Mouse (Mus musculus) hindbrain, embryonic 14.5 days (tissue): ENCODE data around the gene Syce1l. TPM values are rescaled to one million over a fixed set of nuclear protein-coding genes. Genes with fewer than 3 reads are reported as not detected.

Experiments used
- ATAC-seq: fragments of 200-750 bp; cut with Nextera tagmentation; 2 replicates; pipeline ENCODE4 v1.8.0; 2017; ENCODE audit warnings: moderate number of reproducible peaks, mild to moderate bottlenecking, moderate TSS enrichment, moderate library complexity; ENCODE audit not compliant: low FRiP score
- DNase-seq: peaks from one replicate; pipeline ENCODE4 v3.0.0-alpha.2; 2015; ENCODE audit warnings: low spot score
- H3K27ac ChIP-seq: fragments of 300-500 bp; sonication (generic); 2 replicates; pipeline ENCODE4 v1.5.1; 2014; ENCODE audit warnings: mild to moderate bottlenecking, moderate library complexity
- H3K27me3 ChIP-seq: fragments of 300-500 bp; sonication (generic); 2 replicates; pipeline ENCODE4 v1.6.1; 2014; ENCODE audit warnings: mild to moderate bottlenecking, low read length, mixed read lengths; ENCODE audit not compliant: control insufficient read depth, insufficient read depth
- H3K36me3 ChIP-seq: fragments of 300-500 bp; sonication (generic); replicated peaks from 2 replicates; pipeline ENCODE4 v1.6.1; 2014; ENCODE audit not compliant: control insufficient read depth, insufficient read depth
- H3K4me1 ChIP-seq: fragments of 300-500 bp; sonication (generic); replicated peaks from 2 replicates; pipeline ENCODE4 v1.6.1; 2014; ENCODE audit warnings: antibody characterized with exemption, low read length, mixed read lengths; ENCODE audit not compliant: control insufficient read depth, insufficient read depth
- H3K4me2 ChIP-seq: fragments of 300-500 bp; sonication (generic); replicated peaks from 2 replicates; pipeline ENCODE4 v1.6.1; 2014; ENCODE audit warnings: mild to moderate bottlenecking, moderate library complexity
- H3K4me3 ChIP-seq: fragments of 300-500 bp; sonication (generic); replicated peaks from 2 replicates; pipeline ENCODE4 v1.5.1; 2014; ENCODE audit warnings: mild to moderate bottlenecking, low read length
- H3K9ac ChIP-seq: fragments of 300-500 bp; sonication (generic); 2 replicates; pipeline ENCODE4 v1.6.1; 2014
- H3K9me3 ChIP-seq: fragments of 300-500 bp; sonication (generic); 2 replicates; pipeline ENCODE4 v1.6.1; 2016; ENCODE audit warnings: low read length; ENCODE audit not compliant: control insufficient read depth
- WGBS: fragments of 180-500 bp; shearing (Covaris S2); extraction: QIAGEN DNeasy Blood & Tissue Kit; methylation state at CpG from one replicate; pipeline ENCODE4 v1.1.7; 2014; 5-methylcytosine and 5-hydroxymethylcytosine counted together
- polyA plus RNA-seq: library from polyadenylated mRNA; unstranded; fragments of >200 nt; fragmentation: Nextera tagmentation; extraction: Ambion mirVana; gene quantifications from 2 replicates; pipeline ENCODE4 v1.2.1, GENCODE M21; 2014

The Syce1l gene
- polyA plus RNA-seq, 1 experiment from 2014 or later = not detected

DNA sequence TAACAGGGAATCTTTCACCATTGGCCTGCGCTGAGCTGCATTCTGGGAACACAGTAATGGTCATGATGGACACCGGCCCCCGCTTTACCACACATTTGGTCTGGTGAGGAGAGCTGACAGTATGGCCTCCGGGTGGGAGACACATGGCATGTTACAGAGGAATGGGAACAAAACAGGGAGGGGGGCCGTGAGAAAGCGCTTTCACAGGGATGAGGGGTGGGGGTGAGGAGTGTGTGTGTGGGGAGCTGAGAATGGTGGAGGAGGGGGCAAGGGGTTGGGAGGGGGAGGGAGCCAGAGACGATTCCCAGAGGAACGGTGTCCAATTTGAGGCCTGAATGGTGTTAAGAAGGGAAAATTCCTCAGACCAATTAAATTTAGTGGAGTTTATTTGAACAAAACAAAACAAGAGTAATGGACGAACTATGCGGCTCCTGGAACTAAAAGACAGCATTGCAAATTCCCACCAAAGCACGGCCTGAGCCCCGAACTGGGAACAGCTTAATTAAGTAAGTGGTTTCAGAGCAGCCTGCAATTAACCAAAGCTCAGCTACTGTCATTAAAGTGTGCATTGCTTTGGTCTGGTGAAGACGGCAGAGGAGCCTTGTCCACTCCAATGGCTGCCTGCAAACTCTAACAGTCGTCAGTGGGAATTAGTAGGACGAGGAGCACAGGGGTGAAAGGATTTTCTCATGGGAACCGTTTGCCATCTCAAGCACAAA lies 23.9 kb downstream of the Syce1l start:
- no peak overlapping the region for H3K4me2 ChIP-seq
- no peak overlapping the region for H3K9ac ChIP-seq
- no peak overlapping the region for H3K27ac ChIP-seq
- H3K9me3 ChIP-seq = no peaks in the 10 kb centered on the region
- H3K36me3 ChIP-seq = no peaks in the 10 kb centered on the region
- ATAC-seq (no peak), DNase-seq (no peak)
- H3K4me1 ChIP-seq = 0 out of 2 replicates have a peak, but pooled peaks cover 4% of the 10 kb centered on the region
- WGBS = 75% methylated on average over 16 of the region's 16 CpGs
- no peaks in the 10 kb centered on the region for H3K27me3 ChIP-seq
- no peak overlapping the region for H3K4me3 ChIP-seq

DNA sequence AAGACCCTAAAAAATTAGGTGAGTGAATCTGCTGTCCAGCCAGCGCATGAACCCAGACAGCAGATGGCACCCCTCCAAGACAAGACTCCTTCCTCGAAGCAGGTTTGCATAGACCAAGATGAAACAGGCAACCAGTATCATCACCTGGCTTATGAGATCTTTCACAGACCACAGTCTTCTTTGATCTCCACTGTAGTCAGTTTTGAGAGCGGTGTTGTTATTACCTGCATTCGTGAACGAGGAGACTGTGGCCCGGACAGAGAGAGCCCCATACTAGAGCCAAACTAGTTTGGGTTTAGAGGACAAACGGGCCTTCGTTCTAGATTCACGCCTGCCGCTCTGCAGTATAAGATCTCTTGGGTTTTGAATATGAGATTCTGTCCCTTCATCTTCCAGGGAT lies 26.9 kb downstream of the Syce1l start:
- H3K9me3 ChIP-seq = no peaks in the 10 kb centered on the region
- H3K27ac ChIP-seq = no peak overlapping the region
- H3K4me2 ChIP-seq = no peak overlapping the region
- 93% methylated on average over 10 of the region's 10 CpGs for WGBS
- H3K36me3 ChIP-seq = no peaks in the 10 kb centered on the region
- H3K9ac ChIP-seq = no peak overlapping the region
- ATAC-seq (no peak), DNase-seq (no peak)
- H3K27me3 ChIP-seq = no peaks in the 10 kb centered on the region
- no peak overlapping the region for H3K4me3 ChIP-seq
- H3K4me1 ChIP-seq = 0 out of 2 replicates have a peak, but pooled peaks cover 2% of the 10 kb centered on the region

DNA sequence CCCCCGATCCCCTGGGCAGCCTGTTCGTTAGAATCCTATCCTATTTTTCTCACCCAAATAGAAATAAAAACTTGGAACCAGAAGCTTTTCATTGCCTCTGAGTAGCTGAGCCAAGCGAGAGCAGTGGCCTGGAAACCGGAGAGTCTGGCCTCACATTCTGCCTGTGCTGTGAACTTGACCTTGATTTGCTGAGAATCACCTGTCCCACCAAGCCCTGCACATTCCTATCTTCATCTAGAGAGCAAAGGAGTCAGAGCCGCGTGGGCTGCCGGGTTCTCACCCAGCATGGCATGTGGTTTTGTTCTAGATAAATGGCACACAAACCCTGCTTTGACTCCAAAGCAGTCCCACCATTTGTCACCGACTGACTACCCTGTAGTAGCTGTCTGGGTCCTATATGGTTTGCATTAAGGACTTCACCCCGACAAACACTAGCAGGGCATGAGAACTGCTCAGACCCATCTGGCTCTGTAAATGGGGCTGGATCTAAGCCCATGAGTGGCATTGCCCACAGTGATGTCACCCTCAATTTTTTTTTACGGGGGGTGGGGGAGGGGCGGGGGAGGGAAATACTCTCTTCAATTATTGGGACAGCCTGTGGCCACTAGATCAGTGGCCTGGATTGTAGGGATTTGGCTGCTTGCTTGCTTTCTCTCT lies 29.7 kb downstream of the Syce1l start:
- Histone ChIP-seq H3K4me1 (no peaks in the 10 kb centered on the region), H3K4me3 (no peak overlapping the region), H3K27ac (no peak overlapping the region), H3K27me3 (no peaks in the 10 kb centered on the region), H3K4me2 (no peak overlapping the region), H3K36me3 (no peaks in the 10 kb centered on the region), H3K9me3 (no peaks in the 10 kb centered on the region), H3K9ac (no peak overlapping the region)
- DNase-seq (no peak), ATAC-seq (peak; percentile 75; the same call in 1 of the 2 replicates)
- WGBS = 76% methylated on average over 11 of the region's 11 CpGs

DNA sequence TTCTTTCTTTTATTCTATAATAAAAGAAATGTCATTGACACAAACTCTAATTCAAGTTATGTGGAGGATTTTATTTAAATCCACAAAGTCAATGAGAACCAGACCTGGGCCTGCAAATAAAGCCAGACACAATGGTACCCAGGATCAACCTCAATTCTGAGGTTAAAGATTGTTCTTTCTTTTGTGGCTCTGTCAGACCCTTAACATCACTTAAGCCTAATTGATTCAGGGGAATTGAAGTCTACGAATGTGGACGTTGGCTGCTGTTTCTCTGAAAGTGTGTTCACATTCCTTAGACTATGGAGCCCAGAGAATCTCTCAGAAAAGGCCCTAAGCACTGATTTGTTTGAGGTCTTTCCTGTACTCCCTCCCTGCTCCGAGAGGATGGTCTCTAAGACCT lies 30.3 kb downstream of the Syce1l start:
- Histone ChIP-seq H3K9ac (no peak overlapping the region), H3K9me3 (no peaks in the 10 kb centered on the region), H3K27me3 (no peaks in the 10 kb centered on the region), H3K4me1 (no peaks in the 10 kb centered on the region), H3K4me2 (no peak overlapping the region), H3K27ac (no peak overlapping the region), H3K36me3 (no peaks in the 10 kb centered on the region), H3K4me3 (no peak overlapping the region)
- WGBS = 38% methylated on average over 3 of the region's 3 CpGs
- DNase-seq (no peak), ATAC-seq (no peak)

DNA sequence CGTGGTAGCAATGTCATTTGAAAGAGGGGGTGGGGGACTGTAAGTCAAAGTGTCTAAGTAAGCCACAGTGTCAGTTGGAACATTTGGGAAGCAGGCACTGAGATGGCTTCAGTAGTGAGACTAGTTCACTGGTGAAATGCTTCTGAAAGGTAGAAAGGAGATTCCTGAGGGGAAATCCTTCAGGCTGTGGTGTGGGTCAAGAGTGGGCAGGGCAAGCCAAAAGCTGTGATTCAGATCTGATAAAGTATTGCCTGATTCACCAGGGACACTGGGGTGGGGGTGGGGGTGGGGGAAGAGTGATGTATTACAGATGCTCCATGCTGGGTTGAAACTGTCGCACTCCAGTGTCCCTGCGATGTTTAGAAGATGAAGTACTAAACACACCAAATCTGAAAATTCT lies 31.6 kb downstream of the Syce1l start:
- ATAC-seq = no peak
- WGBS = 85% methylated on average over 3 of the region's 3 CpGs

DNA sequence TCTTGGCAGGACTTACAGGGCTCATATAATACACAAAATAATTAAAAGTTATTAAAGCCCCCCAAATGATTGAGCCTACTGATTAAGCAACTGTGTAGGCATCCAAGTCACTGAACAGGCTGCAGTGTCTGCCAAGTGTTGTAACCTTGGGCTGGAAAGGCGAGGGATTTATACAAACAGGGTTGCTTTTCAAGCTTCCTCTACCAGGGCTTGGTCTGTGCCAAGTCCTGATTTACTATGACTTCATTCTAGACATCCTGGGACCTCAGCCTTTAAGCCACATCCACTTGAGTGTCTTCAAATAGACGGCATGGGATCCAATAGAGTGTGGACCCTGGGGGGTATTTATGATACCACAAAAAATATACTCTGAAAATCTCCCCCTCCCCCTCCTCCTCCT lies 32.3 kb downstream of the Syce1l start:
- Histone ChIP-seq H3K27me3 (no peaks in the 10 kb centered on the region), H3K4me3 (no peak overlapping the region), H3K9me3 (no peaks in the 10 kb centered on the region), H3K4me1 (no peaks in the 10 kb centered on the region), H3K9ac (no peak overlapping the region), H3K36me3 (no peaks in the 10 kb centered on the region), H3K4me2 (no peak overlapping the region), H3K27ac (no peak overlapping the region)
- WGBS = 73% methylated on average over 2 of the region's 2 CpGs
- ATAC-seq (no peak), DNase-seq (no peak)

More for the DNA sequence above, 31.6 kb downstream of the Syce1l start:
- no peaks in the 10 kb centered on the region for H3K27me3 ChIP-seq
- H3K9ac ChIP-seq = no peak overlapping the region
- no peak overlapping the region for H3K27ac ChIP-seq
- H3K4me3 ChIP-seq = no peak overlapping the region
- no peak overlapping the region for H3K4me2 ChIP-seq
- no peaks in the 10 kb centered on the region for H3K9me3 ChIP-seq
- no peak for DNase-seq
- no peaks in the 10 kb centered on the region for H3K36me3 ChIP-seq
- no peaks in the 10 kb centered on the region for H3K4me1 ChIP-seq

DNA sequence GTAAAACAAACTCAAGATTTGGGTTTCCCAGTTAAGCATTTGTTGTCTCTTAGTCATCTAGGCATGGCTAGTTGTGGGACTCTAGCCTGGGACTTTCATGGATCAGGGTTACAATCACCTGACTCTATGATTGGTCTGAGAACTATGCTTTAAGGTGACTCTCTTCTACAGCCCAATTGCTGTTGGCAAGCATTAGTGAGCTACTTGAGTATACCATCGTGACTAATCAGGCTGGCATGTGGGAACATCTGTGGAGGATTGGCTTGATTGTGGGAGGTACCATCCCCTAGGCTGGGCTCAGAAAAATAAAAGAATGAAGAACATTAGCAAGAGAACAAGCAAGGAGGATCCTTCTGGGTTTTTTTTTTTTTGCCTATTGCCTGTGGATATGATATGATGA lies 33.8 kb downstream of the Syce1l start:
- Histone ChIP-seq H3K27ac (no peak overlapping the region), H3K4me3 (no peak overlapping the region), H3K36me3 (no peaks in the 10 kb centered on the region), H3K4me1 (no peaks in the 10 kb centered on the region), H3K9me3 (no peaks in the 10 kb centered on the region), H3K27me3 (no peaks in the 10 kb centered on the region), H3K4me2 (no peak overlapping the region), H3K9ac (no peak overlapping the region)
- WGBS = 91% methylated on average over 1 of the region's 1 CpGs
- no peak for DNase-seq
- no peak for ATAC-seq

DNA sequence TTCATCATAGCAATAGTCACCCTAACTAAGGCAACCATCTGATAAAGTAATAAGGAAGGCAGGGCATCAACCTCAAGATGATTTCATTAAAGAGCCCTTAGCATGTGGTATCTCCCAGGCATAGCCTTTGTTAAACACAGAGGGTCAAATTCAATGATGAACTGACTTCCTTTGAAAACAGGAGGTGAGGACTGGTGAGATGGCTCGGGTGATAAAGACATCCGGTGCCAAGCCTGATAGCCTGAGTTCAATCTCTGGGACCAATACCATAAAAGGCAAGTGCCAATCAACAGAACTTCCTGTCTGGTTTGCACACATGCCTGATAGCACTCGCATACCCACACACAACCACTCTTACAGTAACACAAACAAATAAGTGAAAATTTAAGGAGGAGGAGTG lies 36.3 kb downstream of the Syce1l start:
- 71% methylated on average over 3 of the region's 3 CpGs for WGBS
- no peak overlapping the region for H3K9ac ChIP-seq
- no peak for ATAC-seq
- no peak for DNase-seq
- H3K4me1 ChIP-seq = no peaks in the 10 kb centered on the region
- H3K36me3 ChIP-seq = no peaks in the 10 kb centered on the region
- H3K27ac ChIP-seq = no peak overlapping the region
- no peak overlapping the region for H3K4me3 ChIP-seq
- H3K27me3 ChIP-seq = no peaks in the 10 kb centered on the region
- 0 out of 2 replicates have a peak, but pooled peaks cover 6% of the 10 kb centered on the region for H3K9me3 ChIP-seq
- no peak overlapping the region for H3K4me2 ChIP-seq

DNA sequence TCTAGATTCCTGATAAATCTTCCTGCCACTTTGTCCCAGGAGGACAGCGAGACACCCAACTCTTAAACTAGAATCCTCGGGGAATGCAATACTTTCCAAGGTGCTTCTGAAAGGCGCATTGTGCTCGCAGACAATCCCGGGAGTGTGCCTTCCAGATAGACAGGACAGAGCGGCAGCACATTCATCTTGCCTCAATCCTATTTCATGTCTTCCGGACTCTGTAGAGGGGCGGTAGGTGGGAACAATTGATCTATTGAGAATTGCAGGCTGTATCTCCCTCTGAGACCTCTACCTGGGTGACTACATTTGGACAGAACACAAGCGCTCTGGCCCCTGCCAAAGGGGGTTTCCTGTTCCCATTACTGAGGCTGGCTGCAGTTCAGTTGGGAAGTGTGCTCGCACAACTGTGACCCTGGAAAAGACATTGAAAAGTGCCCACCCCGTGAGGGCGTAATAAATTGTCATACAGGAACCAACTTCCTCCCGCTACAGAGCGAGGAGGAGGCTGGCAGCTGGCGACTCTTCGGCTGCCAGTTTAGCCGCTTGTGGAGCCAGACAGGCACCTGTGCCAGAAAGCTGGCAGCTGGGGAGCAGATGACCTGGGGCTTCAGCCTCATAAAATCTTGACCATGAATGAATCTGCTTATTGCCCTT lies 45.0 kb downstream of the Syce1l start:
- H3K4me2 ChIP-seq = no peak overlapping the region
- DNase-seq (peak; percentile 52), ATAC-seq (peak; percentile 17; the same call in 1 of the 2 replicates)
- no peak overlapping the region for H3K4me3 ChIP-seq
- no peaks in the 10 kb centered on the region for H3K36me3 ChIP-seq
- H3K4me1 ChIP-seq = peaks cover 3% of the 10 kb centered on the region; the same call in 1 of the 2 replicates
- no peak overlapping the region for H3K27ac ChIP-seq
- WGBS = 78% methylated on average over 17 of the region's 17 CpGs
- no peaks in the 10 kb centered on the region for H3K27me3 ChIP-seq
- H3K9me3 ChIP-seq = 0 out of 2 replicates have a peak, but pooled peaks cover 7% of the 10 kb centered on the region
- no peak overlapping the region for H3K9ac ChIP-seq
